Mouse (Mus musculus): ENCODE measurements at regions not wholly inside any gene's neighbourhood (a gene's known extent, or its start where the extent isn't known, plus 50 kb on each side); places are given as distances from the start of the nearest gene placed in this dataset.

- no peak for TF ChIP-seq POLR2A (IDR thresholded peaks at IDR 0.05; ENCODE audit: extremely low read depth, insufficient read depth, low read length)
- TF ChIP-seq CTCF (IDR thresholded peaks at IDR 0.05; ENCODE audit: extremely low read depth, insufficient read depth, low read length): no peak
These were observed 89.4 kb upstream of the Paip1 start for GRCm38 (mm10) chr13:119339016-119339415.

All from cortical plate, adult 2 months (tissue).